Mouse (Mus musculus): ENCODE data around the gene Rapgef1.

GRCm38 (mm10) chr2:29767976-29768709 is 148.6 kb downstream of the Rapgef1 start:
- TF ChIP-seq CTCF (IDR thresholded peaks at IDR 0.05; ENCODE audit: control insufficient read depth, insufficient read depth, low read length) (no peak), POLR2A (IDR thresholded peaks at IDR 0.05; ENCODE audit: borderline replicate concordance, control insufficient read depth, low read depth, low read length) (no peak)
